Mouse (Mus musculus) liver, adult 2 months (tissue): ENCODE results near the gene Cacng3.

Source experiments
- CTCF ChIP-seq: fragments of 200-500 bp; IDR thresholded peaks from 2 replicates; pipeline ENCODE4 v1.5.1; 2011; ENCODE audit warnings: low read depth, low read length, control low read depth
- POLR2A ChIP-seq: fragments of 200-500 bp; IDR thresholded peaks from 2 replicates; pipeline ENCODE4 v1.6.1; 2011; ENCODE audit warnings: low read length, control low read depth; ENCODE audit not compliant: insufficient read depth; ENCODE audit errors: extremely low read depth

GRCm38 (mm10) chr7:122789929-122790328 is 119.6 kb downstream of the Cacng3 start:
- TF ChIP-seq CTCF (no peak), POLR2A (no peak)
